Mouse (Mus musculus) heart, postnatal 0 days (tissue): ENCODE measurements around the gene Smpd4. TPM values are rescaled to one million over a fixed set of nuclear protein-coding genes. Genes with fewer than 3 reads are reported as not detected.

Experiments
- ATAC-seq: fragments of 200-750 bp; cut with Nextera tagmentation; 2 replicates; pipeline ENCODE4 v1.8.0; 2017; ENCODE audit warnings: low read depth, moderate number of reproducible peaks, moderate library complexity; ENCODE audit not compliant: insufficient read depth
- DNase-seq: peaks from one replicate; pipeline ENCODE4 v3.0.0-alpha.2; 2016; ENCODE audit warnings: low spot score
- H3K27ac ChIP-seq: fragments of 300-500 bp; sonication (generic); 2 replicates; pipeline ENCODE4 v1.5.1; 2014; ENCODE audit warnings: low read depth, mild to moderate bottlenecking
- H3K27me3 ChIP-seq: fragments of 300-500 bp; sonication (generic); 2 replicates; pipeline ENCODE4 v1.6.1; 2014; ENCODE audit warnings: low read length, mixed read lengths; ENCODE audit not compliant: control insufficient read depth, insufficient read depth
- H3K36me3 ChIP-seq: fragments of 300-500 bp; sonication (generic); replicated peaks from 2 replicates; pipeline ENCODE4 v1.6.1; 2014; ENCODE audit warnings: low read length, mixed read lengths; ENCODE audit not compliant: control insufficient read depth, insufficient read depth
- H3K4me1 ChIP-seq: fragments of 300-500 bp; sonication (generic); 2 replicates; pipeline ENCODE4 v1.6.1; 2014; ENCODE audit warnings: antibody characterized with exemption; ENCODE audit not compliant: control insufficient read depth, insufficient read depth
- H3K4me2 ChIP-seq: fragments of 300-500 bp; sonication (generic); 2 replicates; pipeline ENCODE4 v1.6.1; 2014; ENCODE audit warnings: low read depth, mild to moderate bottlenecking, low read length, moderate library complexity
- H3K4me3 ChIP-seq: fragments of 300-500 bp; sonication (generic); 2 replicates; pipeline ENCODE4 v1.5.1; 2014; ENCODE audit warnings: low read depth, low read length
- H3K9ac ChIP-seq: fragments of 300-500 bp; sonication (generic); replicated peaks from 2 replicates; pipeline ENCODE4 v1.6.1; 2014; ENCODE audit warnings: low read depth, low read length, mixed read lengths
- H3K9me3 ChIP-seq: fragments of 300-500 bp; sonication (generic); replicated peaks from 2 replicates; pipeline ENCODE4 v1.6.1; 2016; ENCODE audit warnings: low read length; ENCODE audit not compliant: control insufficient read depth
- CTCF ChIP-seq: IDR thresholded peaks from 2 replicates; pipeline ENCODE4 v1.5.1; 2016; ENCODE audit warnings: antibody characterized with exemption, control low read depth, low read depth
- EP300 ChIP-seq: IDR thresholded peaks from 2 replicates; pipeline ENCODE4 v1.6.1; 2016; ENCODE audit warnings: antibody characterized with exemption, low read depth
- WGBS: fragments of 180-500 bp; shearing (Covaris S2); extraction: QIAGEN DNeasy Blood & Tissue Kit; methylation state at CpG from one replicate; pipeline ENCODE4 v1.1.7; 2014; 5-methylcytosine and 5-hydroxymethylcytosine counted together
- polyA plus RNA-seq: library from polyadenylated mRNA; unstranded; fragments of >200 nt; fragmentation: Nextera tagmentation; extraction: Ambion mirVana; gene quantifications from 2 replicates; pipeline ENCODE4 v1.2.1, GENCODE M21; 2015
- total RNA-seq: library from RNA; depleted of rRNA; stranded (reverse); fragments of >200 nt; gene quantifications from 2 replicates; pipeline ENCODE4 v1.2.3, GENCODE M21; 2014; ENCODE audit warnings: low replicate concordance

Gene Smpd4
- total and polyA plus RNA-seq, 2 experiments from 2014 or later = 10.1 to 18.2 TPM

GRCm38 (mm10) chr16:17639081-17639480 is 19.9 kb downstream of the Smpd4 start:
- 91% methylated on average over 3 of the region's 3 CpGs for WGBS
- no peak overlapping the region for H3K9ac ChIP-seq
- no peaks in the 10 kb centered on the region for H3K27me3 ChIP-seq
- TF ChIP-seq EP300 (no peak), CTCF (no peak)
- peaks cover 58% of the 10 kb centered on the region for H3K36me3 ChIP-seq
- H3K9me3 ChIP-seq = no peaks in the 10 kb centered on the region
- H3K4me2 ChIP-seq = no peak overlapping the region
- no peak for DNase-seq
- H3K27ac ChIP-seq = no peak overlapping the region
- ATAC-seq = no peak
- no peak overlapping the region for H3K4me3 ChIP-seq
- H3K4me1 ChIP-seq = peaks cover 8% of the 10 kb centered on the region; the same call in 1 of the 2 replicates

DNA sequence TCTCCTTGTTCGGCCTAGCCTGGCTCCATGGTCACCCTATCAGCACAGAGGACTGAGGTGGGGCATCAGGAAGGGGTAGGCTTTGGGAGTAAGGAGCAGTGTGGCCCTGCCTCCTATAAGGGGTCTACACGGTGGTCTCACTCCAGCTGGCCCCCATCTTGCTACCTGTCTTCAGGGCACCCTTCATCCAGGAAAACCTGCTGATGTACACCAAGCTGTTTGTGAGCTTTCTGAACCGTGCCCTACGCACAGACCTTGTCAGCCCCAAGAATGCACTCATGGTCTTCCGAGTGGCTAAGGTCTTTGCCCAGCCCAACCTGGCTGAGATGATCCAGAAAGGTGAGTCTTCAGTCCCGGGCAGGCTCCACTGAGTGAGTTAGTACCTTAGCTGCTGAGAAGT is 20.8 kb downstream of the Smpd4 start:
- WGBS = 87% methylated on average over 6 of the region's 6 CpGs
- Histone ChIP-seq H3K9me3 (no peaks in the 10 kb centered on the region), H3K4me1 (peaks cover 8% of the 10 kb centered on the region; the same call in 1 of the 2 replicates), H3K27me3 (no peaks in the 10 kb centered on the region), H3K27ac (no peak overlapping the region), H3K4me3 (no peak overlapping the region), H3K4me2 (no peak overlapping the region), H3K36me3 (peaks cover 57% of the 10 kb centered on the region), H3K9ac (no peak overlapping the region)
- ATAC-seq = no peak
- TF ChIP-seq EP300 (no peak), CTCF (no peak)
- no peak for DNase-seq

GRCm38 (mm10) chr16:17640706-17641105 is 21.6 kb downstream of the Smpd4 start:
- no peak for TF ChIP-seq CTCF
- TF ChIP-seq EP300 = no peak
- no peak overlapping the region for H3K9ac ChIP-seq
- ATAC-seq = no peak
- H3K27ac ChIP-seq = no peak overlapping the region
- H3K4me1 ChIP-seq = peaks cover 8% of the 10 kb centered on the region; the same call in 1 of the 2 replicates
- DNase-seq = no peak
- no peak overlapping the region for H3K4me2 ChIP-seq
- H3K4me3 ChIP-seq = no peak overlapping the region
- peaks cover 57% of the 10 kb centered on the region for H3K36me3 ChIP-seq
- WGBS = 89% methylated on average over 9 of the region's 9 CpGs
- no peaks in the 10 kb centered on the region for H3K9me3 ChIP-seq
- no peaks in the 10 kb centered on the region for H3K27me3 ChIP-seq

DNA sequence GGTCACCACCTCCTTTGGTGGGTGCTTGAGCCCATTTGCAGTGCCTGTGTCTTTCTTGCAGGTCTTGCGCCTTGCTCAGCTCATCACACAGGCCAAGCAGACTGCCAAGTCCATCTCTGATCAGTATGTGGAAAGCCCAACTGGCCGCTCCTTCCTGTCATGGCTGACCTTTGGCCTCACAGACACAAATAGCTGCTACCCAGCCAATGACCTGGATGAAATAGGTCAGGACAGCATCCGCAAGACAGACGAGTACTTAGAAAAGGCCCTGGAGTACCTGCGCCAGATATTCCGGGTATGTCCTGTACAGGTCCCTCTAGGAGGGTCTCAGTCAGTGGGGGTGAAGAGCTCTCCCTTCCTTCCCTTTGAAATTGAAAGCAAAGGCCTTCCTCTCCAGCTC is 22.1 kb downstream of the Smpd4 start:
- ATAC-seq (no peak), DNase-seq (no peak)
- TF ChIP-seq EP300 = no peak
- Histone ChIP-seq H3K9ac (no peak overlapping the region), H3K36me3 (peaks cover 57% of the 10 kb centered on the region), H3K4me3 (no peak overlapping the region), H3K9me3 (no peaks in the 10 kb centered on the region), H3K4me1 (peaks cover 11% of the 10 kb centered on the region), H3K4me2 (no peak overlapping the region), H3K27me3 (no peaks in the 10 kb centered on the region), H3K27ac (no peak overlapping the region)
- WGBS = 77% methylated on average over 6 of the region's 6 CpGs

DNA sequence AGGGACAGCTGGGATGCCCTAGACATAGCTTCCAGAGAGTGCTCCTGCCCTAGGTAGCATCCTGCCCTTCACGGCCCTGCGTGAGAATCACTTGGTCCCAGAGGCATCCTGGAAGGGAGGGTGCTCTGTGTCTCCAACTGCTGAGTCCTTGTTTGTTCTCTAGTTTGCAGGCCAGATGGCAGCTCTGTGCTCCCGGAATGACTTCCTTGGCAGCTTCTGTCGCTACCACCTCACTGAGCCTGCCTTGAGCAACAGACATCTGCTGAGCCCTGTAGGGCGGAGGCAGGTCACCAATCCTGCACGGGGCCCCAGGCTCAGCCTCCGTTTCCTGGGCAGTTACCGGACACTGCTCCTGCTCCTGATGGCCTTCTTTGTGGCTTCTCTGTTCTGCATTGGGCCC is 23.2 kb downstream of the Smpd4 start:
- H3K9me3 ChIP-seq = no peaks in the 10 kb centered on the region
- peaks cover 7% of the 10 kb centered on the region for H3K4me1 ChIP-seq
- H3K27ac ChIP-seq = no peak overlapping the region
- H3K4me3 ChIP-seq = no peak overlapping the region
- no peak for ATAC-seq
- no peak overlapping the region for H3K9ac ChIP-seq
- no peaks in the 10 kb centered on the region for H3K27me3 ChIP-seq
- peaks cover 57% of the 10 kb centered on the region for H3K36me3 ChIP-seq
- WGBS = 90% methylated on average over 8 of the region's 8 CpGs
- no peak for DNase-seq
- no peak for TF ChIP-seq CTCF
- H3K4me2 ChIP-seq = no peak overlapping the region

GRCm38 (mm10) chr16:17643437-17643990 is 24.4 kb downstream of the Smpd4 start:
- no peak for ATAC-seq
- H3K4me1 ChIP-seq = peaks cover 7% of the 10 kb centered on the region
- no peak for TF ChIP-seq CTCF
- no peak for TF ChIP-seq EP300
- no peaks in the 10 kb centered on the region for H3K27me3 ChIP-seq
- no peak for DNase-seq
- no peak overlapping the region for H3K4me2 ChIP-seq
- WGBS = 83% methylated on average over 4 of the region's 4 CpGs
- no peak overlapping the region for H3K27ac ChIP-seq
- no peak overlapping the region for H3K4me3 ChIP-seq
- peaks cover 52% of the 10 kb centered on the region for H3K36me3 ChIP-seq
- H3K9me3 ChIP-seq = no peaks in the 10 kb centered on the region
- H3K9ac ChIP-seq = no peak overlapping the region
